Mouse (Mus musculus): ENCODE results near the gene Nmur1. TPM values are rescaled to one million over a fixed set of nuclear protein-coding genes. Genes with fewer than 3 reads are reported as not detected.

The Nmur1 gene
- polyA plus RNA-seq, 1 experiment from 2014 or later: not detected

DNA sequence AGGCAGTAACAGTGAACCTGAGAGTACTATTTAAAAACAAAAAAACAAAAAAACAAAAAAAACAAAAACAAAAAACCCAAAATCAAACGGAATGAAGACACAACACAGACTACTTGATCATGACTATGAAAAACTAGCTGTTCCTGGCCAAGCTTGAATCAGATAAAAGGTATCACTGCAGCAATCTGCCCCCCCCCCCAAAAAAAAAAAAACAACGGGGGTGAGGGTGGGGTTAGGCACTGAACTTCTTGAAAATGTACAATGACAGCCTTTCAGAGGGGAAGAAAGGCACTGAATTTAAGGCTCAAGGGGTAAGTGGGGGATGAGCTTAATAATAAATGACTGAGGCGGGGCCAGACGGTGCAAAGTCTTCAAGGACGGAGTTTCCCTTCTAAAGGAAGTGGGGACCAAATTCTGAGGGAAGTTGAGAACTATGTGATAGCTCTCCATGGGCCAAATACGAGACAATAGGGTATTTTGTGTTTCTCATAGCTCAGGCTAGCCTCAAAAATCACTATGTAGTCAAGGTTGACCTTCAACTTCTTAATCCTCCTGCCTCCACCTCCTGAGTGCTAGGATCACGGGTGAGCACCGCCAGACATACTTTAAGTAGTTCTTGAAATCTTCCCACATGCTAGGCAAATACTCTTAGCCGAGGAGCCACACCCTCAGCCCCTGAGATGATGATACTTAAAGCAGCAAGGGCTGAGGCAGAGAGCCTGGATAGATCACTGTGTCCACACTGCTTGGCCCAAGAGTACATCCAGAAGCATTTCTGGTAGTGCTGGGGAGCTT is 11.4 kb upstream of the Nmur1 start:
- Histone ChIP-seq H3K27ac (ENCODE audit: low read length) (no peak overlapping the region), H3K9ac (ENCODE audit: low read length) (no peak overlapping the region), H3K4me2 (ENCODE audit: low read depth, low read length) (no peak overlapping the region), H3K9me3 (replicated peaks; ENCODE audit: control insufficient read depth, low read length) (no peaks in the 10 kb centered on the region), H3K27me3 (ENCODE audit: control insufficient read depth, insufficient read depth, low read length) (no peaks in the 10 kb centered on the region), H3K4me3 (ENCODE audit: low read length) (no peak overlapping the region), H3K4me1 (ENCODE audit: control insufficient read depth, insufficient read depth, low read length) (peaks cover 57% of the 10 kb centered on the region), H3K36me3 (ENCODE audit: control insufficient read depth, insufficient read depth) (no peaks in the 10 kb centered on the region)
- ATAC-seq (replicated peaks; ENCODE audit: extremely low read depth, insufficient read depth, low FRiP score): no peak
- WGBS: 58% methylated on average over 9 of the region's 9 CpGs

GRCm38 (mm10) chr1:86435302-86435821 is 9.3 kb upstream of the Nmur1 start:
- peak overlapping the region; percentile 97 for H3K27ac ChIP-seq (ENCODE audit: low read length)
- H3K27me3 ChIP-seq (ENCODE audit: control insufficient read depth, insufficient read depth, low read length): no peaks in the 10 kb centered on the region
- no peaks in the 10 kb centered on the region for H3K36me3 ChIP-seq (ENCODE audit: control insufficient read depth, insufficient read depth)
- WGBS: 14% methylated on average over 13 of the region's 13 CpGs
- ATAC-seq (replicated peaks; ENCODE audit: extremely low read depth, insufficient read depth, low FRiP score): peak; percentile 26
- peaks cover 51% of the 10 kb centered on the region for H3K4me1 ChIP-seq (ENCODE audit: control insufficient read depth, insufficient read depth, low read length)
- no peak overlapping the region; the same call in 1 of the 2 replicates for H3K4me3 ChIP-seq (ENCODE audit: low read length)
- no peaks in the 10 kb centered on the region for H3K9me3 ChIP-seq (replicated peaks; ENCODE audit: control insufficient read depth, low read length)
- H3K9ac ChIP-seq (ENCODE audit: low read length): peak overlapping the region; percentile 85
- peak overlapping the region; percentile 78 for H3K4me2 ChIP-seq (ENCODE audit: low read depth, low read length)

DNA sequence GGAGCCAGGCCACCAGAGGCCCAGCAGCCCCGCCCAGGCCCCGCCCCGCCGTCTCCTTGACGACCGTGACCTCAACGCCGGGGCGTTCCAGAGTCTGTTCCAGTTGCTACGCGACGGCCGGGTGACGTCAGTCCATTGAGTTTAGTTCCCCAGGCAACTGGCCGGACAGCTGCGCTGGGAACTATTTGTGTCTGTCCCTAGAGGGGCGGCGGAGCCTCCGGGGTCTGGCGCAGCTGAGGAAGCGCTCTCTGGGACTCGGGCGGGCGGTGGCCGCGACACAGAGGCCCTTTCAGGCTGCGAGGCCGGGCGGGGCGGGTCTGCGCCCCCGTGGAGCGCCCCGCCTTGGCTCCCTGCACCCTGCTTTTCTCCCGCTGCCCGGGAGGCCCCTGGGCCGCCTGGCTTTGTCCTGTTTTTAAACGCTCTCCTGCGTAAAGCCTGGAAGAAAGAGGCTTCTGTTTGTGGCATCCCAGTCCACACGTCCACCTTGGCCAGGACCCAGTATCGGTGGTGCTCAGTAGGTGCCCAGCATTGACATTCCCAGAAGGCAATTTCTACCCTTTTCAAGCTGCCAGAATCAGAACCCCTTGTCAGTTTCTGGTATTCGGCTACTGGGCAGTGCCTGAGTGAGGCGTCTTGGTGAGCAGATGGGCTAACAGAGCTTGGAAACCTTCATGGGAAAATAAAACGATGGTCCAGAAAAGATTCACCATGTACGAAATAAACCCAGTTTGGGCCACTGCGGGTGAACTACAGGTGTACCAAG is 8.6 kb upstream of the Nmur1 start:
- WGBS: 4% methylated on average over 46 of the region's 46 CpGs
- ATAC-seq (replicated peaks; ENCODE audit: extremely low read depth, insufficient read depth, low FRiP score): peak; percentile 92

DNA sequence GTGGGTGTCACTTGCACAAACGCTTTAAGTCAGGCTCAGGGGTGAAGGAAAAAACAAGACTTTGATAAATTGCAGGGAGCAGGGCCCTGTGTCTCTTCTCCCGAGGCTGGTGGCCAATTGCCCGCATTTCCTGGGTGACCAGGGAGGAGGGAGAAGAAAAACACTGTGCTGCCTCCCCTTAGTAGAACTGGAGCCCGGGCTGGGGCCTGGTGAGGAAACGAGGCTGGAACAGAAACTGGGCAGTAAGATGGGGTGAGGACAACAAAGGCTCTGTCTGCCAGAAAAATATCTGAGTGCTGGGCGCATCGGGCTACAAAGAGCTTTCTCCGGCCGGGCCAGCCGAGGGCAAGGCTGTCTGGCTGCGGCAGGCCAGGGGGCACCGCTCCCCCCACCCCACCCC is 8.0 kb upstream of the Nmur1 start:
- peak; percentile 43 for ATAC-seq (replicated peaks; ENCODE audit: extremely low read depth, insufficient read depth, low FRiP score)
- peak overlapping the region; percentile 47 for H3K4me3 ChIP-seq (ENCODE audit: low read length)
- H3K9me3 ChIP-seq (replicated peaks; ENCODE audit: control insufficient read depth, low read length): no peaks in the 10 kb centered on the region
- H3K4me2 ChIP-seq (ENCODE audit: low read depth, low read length): peak overlapping the region; percentile 78
- no peaks in the 10 kb centered on the region for H3K36me3 ChIP-seq (ENCODE audit: control insufficient read depth, insufficient read depth)
- peaks cover 38% of the 10 kb centered on the region for H3K4me1 ChIP-seq (ENCODE audit: control insufficient read depth, insufficient read depth, low read length)
- H3K9ac ChIP-seq (ENCODE audit: low read length): peak overlapping the region; percentile 65
- H3K27ac ChIP-seq (ENCODE audit: low read length): peak overlapping the region; percentile 97
- H3K27me3 ChIP-seq (ENCODE audit: control insufficient read depth, insufficient read depth, low read length): no peaks in the 10 kb centered on the region
- WGBS: under 1% methylated on average over 11 of the region's 12 CpGs

More for the DNA sequence above, 8.6 kb upstream of the Nmur1 start:
- Histone ChIP-seq H3K4me1 (ENCODE audit: control insufficient read depth, insufficient read depth, low read length) (peaks cover 44% of the 10 kb centered on the region), H3K4me3 (ENCODE audit: low read length) (peak overlapping the region; percentile 51), H3K27ac (ENCODE audit: low read length) (peak overlapping the region; percentile 97), H3K9ac (ENCODE audit: low read length) (peak overlapping the region; percentile 85), H3K4me2 (ENCODE audit: low read depth, low read length) (peak overlapping the region; percentile 78), H3K27me3 (ENCODE audit: control insufficient read depth, insufficient read depth, low read length) (no peaks in the 10 kb centered on the region), H3K9me3 (replicated peaks; ENCODE audit: control insufficient read depth, low read length) (no peaks in the 10 kb centered on the region), H3K36me3 (ENCODE audit: control insufficient read depth, insufficient read depth) (no peaks in the 10 kb centered on the region)

DNA sequence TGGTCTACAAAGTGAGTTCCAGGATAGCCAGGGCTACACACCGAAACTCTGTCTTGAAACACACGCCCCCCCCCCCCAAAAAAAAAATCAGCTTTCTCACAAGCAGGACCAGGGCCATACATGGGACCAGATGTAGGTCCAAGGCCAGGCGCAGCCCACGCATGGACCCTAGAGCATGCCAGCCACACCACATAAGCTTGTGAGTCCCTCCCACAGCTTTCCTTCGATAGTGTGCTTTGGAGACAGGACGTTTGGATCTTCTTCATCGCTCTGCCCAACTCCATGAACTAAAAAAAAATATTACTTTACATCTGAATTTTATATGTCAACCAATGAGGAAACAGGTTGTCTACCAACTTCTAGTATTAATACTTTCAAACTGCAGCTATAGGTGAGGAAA is 7.3 kb upstream of the Nmur1 start:
- Histone ChIP-seq H3K27ac (ENCODE audit: low read length) (peak overlapping the region; percentile 97), H3K4me2 (ENCODE audit: low read depth, low read length) (no peak overlapping the region), H3K9me3 (replicated peaks; ENCODE audit: control insufficient read depth, low read length) (no peaks in the 10 kb centered on the region), H3K4me3 (ENCODE audit: low read length) (no peak overlapping the region), H3K9ac (ENCODE audit: low read length) (no peak overlapping the region; the same call in 1 of the 2 replicates), H3K27me3 (ENCODE audit: control insufficient read depth, insufficient read depth, low read length) (no peaks in the 10 kb centered on the region), H3K36me3 (ENCODE audit: control insufficient read depth, insufficient read depth) (no peaks in the 10 kb centered on the region), H3K4me1 (ENCODE audit: control insufficient read depth, insufficient read depth, low read length) (peaks cover 35% of the 10 kb centered on the region)
- ATAC-seq (replicated peaks; ENCODE audit: extremely low read depth, insufficient read depth, low FRiP score): no peak
- WGBS: 81% methylated on average over 7 of the region's 7 CpGs

- no peaks in the 10 kb centered on the region for H3K9me3 ChIP-seq (replicated peaks; ENCODE audit: control insufficient read depth, low read length)
- H3K4me2 ChIP-seq (ENCODE audit: low read depth, low read length): no peak overlapping the region
- peaks cover 33% of the 10 kb centered on the region for H3K4me1 ChIP-seq (ENCODE audit: control insufficient read depth, insufficient read depth, low read length)
- ATAC-seq (replicated peaks; ENCODE audit: extremely low read depth, insufficient read depth, low FRiP score): no peak
- H3K9ac ChIP-seq (ENCODE audit: low read length): no peak overlapping the region
- H3K27ac ChIP-seq (ENCODE audit: low read length): no peak overlapping the region
- 48% methylated on average over 4 of the region's 4 CpGs for WGBS
- H3K4me3 ChIP-seq (ENCODE audit: low read length): no peak overlapping the region
- no peaks in the 10 kb centered on the region for H3K27me3 ChIP-seq (ENCODE audit: control insufficient read depth, insufficient read depth, low read length)
- H3K36me3 ChIP-seq (ENCODE audit: control insufficient read depth, insufficient read depth): no peaks in the 10 kb centered on the region
These were observed 6.8 kb upstream of the Nmur1 start for GRCm38 (mm10) chr1:86432778-86433177.

DNA sequence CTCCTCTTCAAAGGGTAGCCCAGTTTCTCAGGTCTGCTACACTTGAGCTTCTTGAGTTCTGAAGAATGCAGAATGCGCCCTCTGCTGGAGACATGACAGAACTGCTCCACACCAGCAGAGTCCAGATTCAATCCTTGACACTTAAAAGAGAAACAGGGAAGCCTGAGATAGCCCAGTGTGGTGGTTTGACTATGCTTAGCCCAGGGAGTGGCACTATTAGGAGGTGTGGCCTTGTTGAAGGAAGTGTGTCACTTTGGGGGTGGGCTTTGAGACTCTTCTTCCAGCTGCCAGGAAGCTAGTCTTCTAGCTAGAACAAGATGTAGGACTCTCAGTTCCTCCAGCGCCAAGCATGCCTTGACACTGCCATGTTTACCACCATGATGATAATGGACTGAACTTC is 4.0 kb upstream of the Nmur1 start:
- ATAC-seq (replicated peaks; ENCODE audit: extremely low read depth, insufficient read depth, low FRiP score): no peak
- Histone ChIP-seq H3K27ac (ENCODE audit: low read length) (no peak overlapping the region), H3K4me1 (ENCODE audit: control insufficient read depth, insufficient read depth, low read length) (peaks cover 10% of the 10 kb centered on the region), H3K4me2 (ENCODE audit: low read depth, low read length) (no peak overlapping the region), H3K36me3 (ENCODE audit: control insufficient read depth, insufficient read depth) (no peaks in the 10 kb centered on the region), H3K4me3 (ENCODE audit: low read length) (no peak overlapping the region), H3K27me3 (ENCODE audit: control insufficient read depth, insufficient read depth, low read length) (no peaks in the 10 kb centered on the region), H3K9me3 (replicated peaks; ENCODE audit: control insufficient read depth, low read length) (no peaks in the 10 kb centered on the region), H3K9ac (ENCODE audit: low read length) (no peak overlapping the region)
- WGBS: 46% methylated on average over 2 of the region's 2 CpGs

DNA sequence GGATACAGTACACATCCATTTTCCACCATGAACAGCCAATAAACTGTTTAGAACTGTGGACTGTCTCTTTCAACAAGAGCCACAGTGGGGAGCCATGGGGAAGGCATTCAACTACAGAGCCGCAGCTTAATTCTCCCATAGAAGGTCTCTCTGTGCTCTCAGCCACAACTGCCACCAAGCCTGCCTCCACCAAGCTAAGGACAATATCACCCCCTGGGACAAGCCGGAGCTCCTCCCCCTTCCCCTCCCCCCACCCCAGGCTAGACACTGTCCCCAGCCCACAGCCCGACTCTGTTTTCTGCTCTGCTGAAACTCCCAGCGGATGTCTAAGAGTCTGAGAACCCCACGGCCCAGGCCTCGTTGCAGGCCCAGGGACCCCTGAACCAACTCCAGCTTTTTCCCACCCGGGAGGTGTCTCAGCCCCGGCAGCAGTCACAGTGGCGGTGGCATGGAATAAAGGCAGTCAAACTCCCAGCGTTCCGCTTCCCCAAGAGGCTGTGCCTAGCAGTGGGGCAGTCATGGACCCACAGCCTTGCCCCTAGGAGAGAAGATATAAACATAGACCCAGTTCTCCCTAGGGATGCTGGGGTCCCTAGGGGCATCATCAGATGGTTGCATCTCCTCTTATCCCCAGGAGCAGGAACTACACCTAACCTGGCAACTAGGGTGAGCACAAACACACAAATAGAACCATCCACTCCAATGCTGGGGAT is 1.0 kb downstream of the Nmur1 start:
- WGBS: 35% methylated on average over 10 of the region's 11 CpGs
- H3K4me3 ChIP-seq (ENCODE audit: low read length): no peak overlapping the region
- no peaks in the 10 kb centered on the region for H3K27me3 ChIP-seq (ENCODE audit: control insufficient read depth, insufficient read depth, low read length)
- H3K9me3 ChIP-seq (replicated peaks; ENCODE audit: control insufficient read depth, low read length): no peaks in the 10 kb centered on the region
- ATAC-seq (replicated peaks; ENCODE audit: extremely low read depth, insufficient read depth, low FRiP score): 0 out of 2 replicates have a peak, but pooled peaks have one; percentile 11
- H3K4me2 ChIP-seq (ENCODE audit: low read depth, low read length): no peak overlapping the region
- no peak overlapping the region for H3K27ac ChIP-seq (ENCODE audit: low read length)
- H3K4me1 ChIP-seq (ENCODE audit: control insufficient read depth, insufficient read depth, low read length): no peaks in the 10 kb centered on the region
- H3K36me3 ChIP-seq (ENCODE audit: control insufficient read depth, insufficient read depth): no peaks in the 10 kb centered on the region
- no peak overlapping the region for H3K9ac ChIP-seq (ENCODE audit: low read length)

Measured in heart, embryonic 16.5 days (tissue).